Mouse (Mus musculus): ENCODE data around the gene Phf12. TPM values are rescaled to one million over a fixed set of nuclear protein-coding genes. Genes with fewer than 3 reads are reported as not detected.
"Not testable (repeated sequence)": the region's sequence is repeated elsewhere in the genome, so short reads cannot be mapped to it uniquely, and the experiment has no call there.

Phf12 gene
- polyA plus RNA-seq, 1 experiment, result 19.3 TPM

DNA sequence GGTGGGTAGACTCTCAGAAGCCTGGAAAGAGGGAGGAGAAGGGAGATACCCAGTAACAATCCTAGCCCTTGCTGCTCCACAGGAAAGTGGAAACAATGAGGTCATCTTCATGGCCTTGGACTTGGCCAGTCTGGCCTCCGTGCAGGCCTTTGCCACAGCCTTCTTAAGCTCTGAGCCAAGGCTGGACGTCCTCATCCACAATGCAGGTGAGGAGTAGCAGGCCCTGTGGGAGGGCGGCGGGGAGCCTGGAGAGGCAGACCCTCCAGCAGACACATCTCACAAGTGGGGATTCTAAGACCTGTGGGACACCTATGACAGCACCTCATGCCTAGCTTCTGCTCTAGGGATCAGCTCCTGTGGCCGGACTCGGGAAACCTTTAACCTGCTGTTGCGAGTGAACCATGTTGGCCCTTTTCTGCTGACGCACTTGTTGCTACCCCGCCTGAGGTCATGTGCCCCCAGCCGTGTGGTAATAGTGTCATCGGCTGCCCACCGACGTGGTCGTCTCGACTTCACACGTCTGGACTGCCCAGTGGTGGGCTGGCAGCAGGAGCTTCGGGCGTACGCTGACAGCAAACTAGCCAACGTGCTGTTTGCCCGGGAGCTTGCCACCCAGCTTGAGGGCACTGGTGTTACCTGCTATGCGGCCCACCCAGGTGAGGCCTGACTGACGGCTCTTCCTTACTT lies 51.5 kb downstream of the Phf12 start:
- H3K4me1 ChIP-seq (ENCODE audit: control insufficient read depth), result peaks cover 87% of the 10 kb centered on the region
- H3K36me3 ChIP-seq (ENCODE audit: control insufficient read depth), result peaks cover 87% of the 10 kb centered on the region
- no peaks in the 10 kb centered on the region for H3K27me3 ChIP-seq (ENCODE audit: control insufficient read depth)
- no peak for TF ChIP-seq GATA1 (IDR thresholded peaks at IDR 0.05; ENCODE audit: low read length)
- TF ChIP-seq TAL1 (IDR thresholded peaks at IDR 0.05; ENCODE audit: low read length), result no peak
- no peaks in the 10 kb centered on the region for H3K9me3 ChIP-seq (ENCODE audit: control insufficient read depth, low read length)
- peak overlapping the region; percentile 88 for H3K4me3 ChIP-seq (replicated peaks)

DNA sequence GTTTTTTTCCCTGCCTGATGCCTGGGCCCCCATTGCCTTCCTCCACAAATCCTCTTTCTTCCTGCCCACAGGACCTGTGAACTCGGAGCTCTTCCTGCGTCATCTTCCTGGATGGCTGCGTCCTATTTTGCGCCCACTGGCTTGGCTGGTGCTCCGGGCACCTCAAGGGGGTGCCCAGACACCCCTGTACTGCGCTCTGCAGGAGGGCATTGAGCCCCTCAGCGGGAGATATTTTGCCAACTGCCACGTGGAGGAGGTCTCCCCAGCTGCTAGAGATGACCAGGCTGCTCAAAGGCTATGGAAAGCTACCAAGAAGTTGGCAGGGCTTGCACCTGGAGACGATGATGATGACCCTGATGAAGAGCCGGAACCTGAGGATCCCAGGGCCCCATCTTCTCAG lies 54.2 kb downstream of the Phf12 start:
- Histone ChIP-seq H3K4me3 (replicated peaks) (peak overlapping the region; percentile 84), H3K36me3 (ENCODE audit: control insufficient read depth) (peaks cover 90% of the 10 kb centered on the region), H3K9me3 (ENCODE audit: control insufficient read depth, low read length) (no peaks in the 10 kb centered on the region), H3K4me1 (ENCODE audit: control insufficient read depth) (peaks cover 84% of the 10 kb centered on the region), H3K27me3 (ENCODE audit: control insufficient read depth) (no peaks in the 10 kb centered on the region)
- TF ChIP-seq GATA1 (IDR thresholded peaks at IDR 0.05; ENCODE audit: low read length) (no peak), TAL1 (IDR thresholded peaks at IDR 0.05; ENCODE audit: low read length) (no peak)

DNA sequence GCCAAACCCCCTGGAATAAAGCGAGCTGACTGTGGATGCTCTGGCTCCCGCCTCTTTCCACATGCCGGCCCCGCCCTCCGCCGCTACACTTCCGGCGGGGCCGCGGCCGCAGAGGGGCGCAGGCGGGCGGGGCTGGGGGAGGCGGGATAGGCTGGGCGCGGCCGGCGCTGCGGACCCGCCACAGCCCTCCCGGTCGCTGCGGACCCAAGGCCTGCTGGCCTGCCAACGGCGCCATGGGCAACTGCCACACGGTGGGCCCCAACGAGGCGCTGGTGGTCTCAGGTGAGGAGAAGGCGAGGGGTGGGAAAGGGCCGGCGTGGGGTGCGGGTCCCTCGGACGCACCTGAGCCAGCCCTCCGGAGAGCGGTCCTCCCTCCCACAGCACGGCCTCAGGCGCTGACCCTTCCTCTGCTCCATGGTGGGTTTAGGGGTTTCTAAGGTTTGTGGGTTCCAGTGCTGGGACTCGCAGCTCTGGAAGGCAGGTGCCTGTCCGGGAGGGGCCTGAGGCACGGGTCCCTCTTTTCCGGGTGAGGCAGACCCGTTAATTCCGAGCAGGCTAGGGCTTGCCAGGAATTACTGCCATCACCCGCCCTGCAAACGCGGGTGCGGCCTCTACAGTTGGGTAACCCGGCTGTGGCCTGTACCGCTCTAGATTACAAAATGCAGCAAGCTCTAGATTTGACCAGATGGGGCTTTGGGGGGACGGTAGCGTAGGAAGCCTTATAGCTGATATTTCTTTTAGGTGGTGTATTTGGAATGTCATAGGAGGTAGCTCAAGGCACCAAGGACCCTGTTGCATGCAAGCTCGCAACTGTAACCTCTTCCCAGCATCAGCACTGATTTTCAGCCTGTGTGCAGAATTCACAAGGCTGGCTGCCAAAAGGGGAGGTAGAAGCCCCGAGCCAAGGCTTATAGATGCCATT lies 55.5 kb downstream of the Phf12 start, which contains the start of gene Flot2:
Gene Flot2, plus strand, starts transcription at position 101 of the 922 bp plus-strand sequence.
- H3K4me1 ChIP-seq (ENCODE audit: control insufficient read depth), result peaks cover 73% of the 10 kb centered on the region
- no peaks in the 10 kb centered on the region for H3K27me3 ChIP-seq (ENCODE audit: control insufficient read depth)
- H3K9me3 ChIP-seq (ENCODE audit: control insufficient read depth, low read length), result no peaks in the 10 kb centered on the region; the same call in 1 of the 2 replicates
- peak within 1 kb of the TSS; percentile 84 for H3K4me3 ChIP-seq (replicated peaks)
- H3K36me3 ChIP-seq (ENCODE audit: control insufficient read depth), result peaks cover 96% of the 10 kb centered on the region
- TF ChIP-seq TAL1 (IDR thresholded peaks at IDR 0.05; ENCODE audit: low read length) (no peak), GATA1 (IDR thresholded peaks at IDR 0.05; ENCODE audit: low read length) (no peak)

DNA sequence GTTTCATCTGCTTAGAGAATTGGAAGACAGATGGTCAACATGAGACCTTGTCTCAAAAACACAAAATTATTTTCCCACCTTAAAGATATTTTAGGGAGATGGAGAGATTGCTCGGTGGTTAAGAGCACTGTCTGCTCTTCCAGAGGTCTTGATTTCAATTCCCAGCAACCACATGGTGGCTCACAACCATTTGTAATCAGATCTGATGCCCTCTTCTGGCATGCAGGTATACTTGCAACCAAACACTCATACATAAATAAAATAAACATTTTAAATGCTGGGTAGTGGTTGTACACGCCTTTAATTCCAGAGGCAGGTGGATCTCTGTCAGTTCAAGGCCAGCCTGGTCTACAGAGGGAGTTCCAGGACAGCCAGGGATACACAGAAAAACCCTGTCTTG lies 58.3 kb downstream of the Phf12 start:
- Histone ChIP-seq H3K36me3 (ENCODE audit: control insufficient read depth) (peaks cover 77% of the 10 kb centered on the region), H3K4me3 (replicated peaks) (no peak overlapping the region), H3K4me1 (ENCODE audit: control insufficient read depth) (peaks cover 54% of the 10 kb centered on the region), H3K27me3 (ENCODE audit: control insufficient read depth) (no peaks in the 10 kb centered on the region), H3K9me3 (ENCODE audit: control insufficient read depth, low read length) (no peaks in the 10 kb centered on the region; the same call in 1 of the 2 replicates)
- no peak for TF ChIP-seq TAL1 (IDR thresholded peaks at IDR 0.05; ENCODE audit: low read length)
- TF ChIP-seq GATA1 (IDR thresholded peaks at IDR 0.05; ENCODE audit: low read length), result no peak

DNA sequence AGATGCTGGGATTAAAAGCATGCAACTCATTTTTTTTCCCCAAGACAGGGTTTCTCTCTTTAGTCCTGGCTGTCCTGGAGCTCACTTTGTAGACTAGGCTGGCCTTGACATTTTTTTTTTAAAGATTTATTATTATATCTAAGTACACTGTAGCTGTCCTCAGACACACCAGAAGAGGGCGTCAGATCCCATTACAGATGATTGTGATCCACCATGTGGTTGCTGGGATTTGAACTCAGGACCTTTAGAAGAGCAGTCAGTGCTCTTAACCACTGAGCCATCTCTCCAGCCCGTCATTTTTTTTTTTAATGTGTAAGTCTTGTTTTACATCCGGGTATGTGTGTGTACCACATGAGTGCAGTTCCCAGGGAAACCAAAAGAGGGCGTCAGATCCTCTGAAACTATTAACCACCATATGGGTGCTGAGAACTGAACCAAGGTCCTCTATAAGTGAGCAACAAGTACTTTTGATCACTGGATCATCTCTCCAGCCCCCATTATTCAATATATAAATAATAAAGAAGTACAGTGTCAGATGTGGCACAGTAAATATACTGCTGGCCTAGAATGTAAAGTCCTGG lies 59.8 kb downstream of the Phf12 start:
- H3K36me3 ChIP-seq (ENCODE audit: control insufficient read depth), result peaks cover 64% of the 10 kb centered on the region
- H3K4me1 ChIP-seq (ENCODE audit: control insufficient read depth), result peaks cover 44% of the 10 kb centered on the region
- not testable (repeated sequence) for H3K27me3 ChIP-seq (ENCODE audit: control insufficient read depth); H3K9me3 ChIP-seq (ENCODE audit: control insufficient read depth, low read length); H3K4me3 ChIP-seq (replicated peaks)

DNA sequence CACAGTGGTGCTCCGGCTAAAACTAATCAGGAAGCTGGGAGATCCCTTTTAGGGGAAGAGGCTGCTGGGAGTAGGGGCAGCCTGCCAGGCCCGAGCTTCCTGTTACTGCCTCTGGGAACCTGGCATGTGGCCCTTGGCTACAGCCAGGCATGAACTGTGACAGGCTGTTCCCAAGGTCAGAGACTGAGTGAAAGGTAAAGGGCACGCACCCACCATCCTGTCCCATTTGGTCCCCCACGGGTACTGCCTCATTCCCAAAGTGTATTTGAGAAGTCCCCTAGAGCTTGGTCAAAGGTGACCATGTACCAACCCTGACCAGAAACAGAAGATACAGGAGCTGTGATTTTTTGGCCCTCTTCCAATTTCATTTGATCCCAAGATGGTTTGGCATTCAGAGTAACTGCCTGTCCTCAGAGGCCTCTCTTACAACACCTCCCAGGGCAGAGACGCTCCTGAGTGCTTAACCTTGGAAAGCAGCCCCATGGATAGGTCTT lies 62.3 kb downstream of the Phf12 start:
- TF ChIP-seq GATA1 (IDR thresholded peaks at IDR 0.05; ENCODE audit: low read length), result no peak
- TF ChIP-seq TAL1 (IDR thresholded peaks at IDR 0.05; ENCODE audit: low read length), result no peak
- no peak overlapping the region for H3K4me3 ChIP-seq (replicated peaks)
- H3K27me3 ChIP-seq (ENCODE audit: control insufficient read depth), result no peaks in the 10 kb centered on the region
- peaks cover 26% of the 10 kb centered on the region for H3K4me1 ChIP-seq (ENCODE audit: control insufficient read depth)
- peaks cover 40% of the 10 kb centered on the region for H3K36me3 ChIP-seq (ENCODE audit: control insufficient read depth)
- H3K9me3 ChIP-seq (ENCODE audit: control insufficient read depth, low read length), result no peaks in the 10 kb centered on the region; the same call in 1 of the 2 replicates

DNA sequence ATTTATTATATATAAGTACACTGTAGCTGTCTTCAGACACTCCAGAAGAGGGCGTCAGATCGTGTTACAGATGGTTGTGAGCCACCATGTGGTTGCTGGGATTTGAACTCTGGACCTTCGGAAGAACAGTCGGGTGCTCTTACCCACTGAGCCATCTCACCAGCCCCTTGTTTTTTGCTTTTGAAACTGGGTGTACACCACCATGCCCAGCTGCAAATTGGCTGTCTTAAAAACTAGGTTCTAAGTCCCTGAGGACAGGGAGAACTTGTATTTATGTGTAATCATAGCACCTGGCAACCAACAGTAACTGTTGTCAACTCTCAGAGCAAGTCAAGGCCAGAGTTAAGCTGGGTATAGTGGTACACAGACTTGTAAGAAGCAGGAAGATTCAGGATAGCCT lies 66.1 kb downstream of the Phf12 start:
- peaks cover 39% of the 10 kb centered on the region for H3K36me3 ChIP-seq (ENCODE audit: control insufficient read depth)
- H3K9me3 ChIP-seq (ENCODE audit: control insufficient read depth, low read length); H3K4me3 ChIP-seq (replicated peaks); H3K27me3 ChIP-seq (ENCODE audit: control insufficient read depth): not testable (repeated sequence)
- H3K4me1 ChIP-seq (ENCODE audit: control insufficient read depth), result peaks cover 39% of the 10 kb centered on the region

DNA sequence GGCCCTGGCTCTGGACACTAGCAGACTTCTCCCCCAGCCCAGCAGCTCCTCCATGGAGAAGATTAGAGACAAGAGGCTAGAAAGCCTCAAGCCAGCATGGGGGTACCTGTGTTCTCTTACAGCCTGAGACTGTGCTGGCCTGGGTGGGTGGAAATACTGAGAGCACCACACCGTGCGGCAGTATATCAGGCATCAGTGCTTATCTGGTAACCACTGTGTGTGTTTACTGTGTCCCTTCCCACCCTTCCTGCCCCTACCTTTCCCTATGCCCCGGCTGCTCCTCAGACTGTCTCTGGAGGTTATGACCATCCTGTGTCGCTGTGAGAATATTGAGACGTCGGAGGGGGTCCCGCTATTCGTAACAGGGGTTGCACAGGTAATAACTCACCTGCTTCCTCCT lies 70.5 kb downstream of the Phf12 start:
- peaks cover 45% of the 10 kb centered on the region for H3K4me1 ChIP-seq (ENCODE audit: control insufficient read depth)
- peaks cover 65% of the 10 kb centered on the region for H3K36me3 ChIP-seq (ENCODE audit: control insufficient read depth)
- TF ChIP-seq GATA1 (IDR thresholded peaks at IDR 0.05; ENCODE audit: low read length) (no peak), TAL1 (IDR thresholded peaks at IDR 0.05; ENCODE audit: low read length) (no peak)
- no peaks in the 10 kb centered on the region for H3K27me3 ChIP-seq (ENCODE audit: control insufficient read depth)
- H3K9me3 ChIP-seq (ENCODE audit: control insufficient read depth, low read length), result no peaks in the 10 kb centered on the region
- H3K4me3 ChIP-seq (replicated peaks), result peak overlapping the region; percentile 33

DNA sequence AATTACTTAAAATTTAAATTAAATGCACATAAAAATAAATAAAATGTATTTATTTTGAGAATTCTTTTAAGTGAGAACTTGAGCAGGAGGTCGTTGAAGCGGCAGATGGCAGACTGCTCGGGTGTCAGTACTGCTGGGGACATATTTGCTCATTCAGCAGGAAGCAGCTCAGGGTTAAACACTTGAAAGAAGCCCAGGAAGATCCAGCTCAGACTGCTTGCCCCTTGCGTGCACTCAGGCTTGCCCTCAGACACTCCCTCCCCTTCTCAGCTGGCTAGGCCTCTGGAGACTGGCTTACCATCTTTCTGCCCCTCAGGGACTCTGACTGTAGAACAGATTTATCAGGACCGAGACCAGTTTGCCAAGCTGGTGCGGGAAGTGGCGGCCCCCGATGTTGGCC lies 74.4 kb downstream of the Phf12 start:
- Histone ChIP-seq H3K4me3 (replicated peaks) (no peak overlapping the region), H3K36me3 (ENCODE audit: control insufficient read depth) (peaks cover 84% of the 10 kb centered on the region), H3K4me1 (ENCODE audit: control insufficient read depth) (peaks cover 76% of the 10 kb centered on the region), H3K27me3 (ENCODE audit: control insufficient read depth) (no peaks in the 10 kb centered on the region), H3K9me3 (ENCODE audit: control insufficient read depth, low read length) (no peaks in the 10 kb centered on the region)
- TF ChIP-seq GATA1 (IDR thresholded peaks at IDR 0.05; ENCODE audit: low read length) (no peak), TAL1 (IDR thresholded peaks at IDR 0.05; ENCODE audit: low read length) (no peak)

Measured in erythroblast, embryonic 14.5 days (primary cell).